Mouse (Mus musculus) G1E (cell line): ENCODE measurements around the gene Cep57l1. TPM values are rescaled to one million over a fixed set of nuclear protein-coding genes. Genes with fewer than 3 reads are reported as not detected.

Source experiments
- ATAC-seq: 2 replicates; pipeline ENCODE4 v1.8.0; 2016; ENCODE audit warnings: mild to moderate bottlenecking; ENCODE audit not compliant: insufficient number of reproducible peaks, poor library complexity, low FRiP score, severe bottlenecking; ENCODE audit errors: extremely low read depth
- DNase-seq: peaks from one replicate; pipeline ENCODE4 v3.0.0; 2012; ENCODE audit warnings: low spot score
- H3K27me3 ChIP-seq: 2 replicates; pipeline ENCODE4 v1.6.1; 2012; ENCODE audit warnings: mild to moderate bottlenecking, low read length, inconsistent platforms; ENCODE audit not compliant: insufficient read depth
- H3K36me3 ChIP-seq: replicated peaks from 2 replicates; pipeline ENCODE3; 2012; ENCODE audit warnings: mild to moderate bottlenecking, inconsistent platforms
- H3K4me1 ChIP-seq: 2 replicates; pipeline ENCODE4 v1.6.1; 2012; ENCODE audit warnings: low read depth, low read length, inconsistent platforms, mixed read lengths; ENCODE audit not compliant: insufficient read depth
- H3K4me3 ChIP-seq: 2 replicates; pipeline ENCODE4 v1.5.1; 2012; ENCODE audit warnings: low read depth, mild to moderate bottlenecking, inconsistent platforms, low read length, moderate library complexity, mixed read lengths
- H3K9me3 ChIP-seq: replicated peaks from 2 replicates; pipeline ENCODE4 v1.6.1; 2012; ENCODE audit warnings: inconsistent platforms
- CTCF ChIP-seq: IDR thresholded peaks from 2 replicates; pipeline ENCODE4 v1.5.1; 2012; ENCODE audit warnings: low read depth, low read length, inconsistent platforms, mixed read lengths
- GATA1 ChIP-seq: IDR thresholded peaks from 2 replicates; pipeline ENCODE4 v1.6.1; 2012; ENCODE audit warnings: borderline replicate concordance, low read length, inconsistent platforms, mixed read lengths
- GATA2 ChIP-seq: IDR thresholded peaks from 2 replicates; pipeline ENCODE4 v1.6.1; 2012; ENCODE audit warnings: low read depth, low read length, inconsistent platforms, borderline replicate concordance
- POLR2AphosphoS5 ChIP-seq: IDR thresholded peaks from 2 replicates; pipeline ENCODE4 v1.6.1; 2012; ENCODE audit warnings: low read depth, low read length, inconsistent platforms; ENCODE audit not compliant: insufficient replicate concordance
- TAL1 ChIP-seq: conservative IDR thresholded peaks from 2 replicates; pipeline ENCODE4 v1.6.1; 2012; ENCODE audit warnings: low read depth, low read length, inconsistent platforms, mixed read lengths
- polyA plus RNA-seq: library from polyadenylated mRNA; stranded (reverse); fragments of >175 nt; gene quantifications from 2 replicates; pipeline ENCODE4 v1.2.3, GENCODE M21; 2012
- total RNA-seq, 2 experiments: library from RNA; stranded (forward) in 1 of 2; stranded (reverse) in 1 of 2; fragments of 200-1000 nt in 1 of 2; fragments of >200 nt in 1 of 2; fragmentation: Nextera tagmentation in 1 of 2; gene quantifications; 2 replicates each; pipeline ENCODE4 v1.2.3; 2014 to 2017

The Cep57l1 gene
- total RNA-seq (2014; fragmentation: Nextera tagmentation) (61.9 and 90.5 TPM in 2 replicates), total RNA-seq (2017) (38.4 and 38.7 TPM in 2 replicates), polyA plus RNA-seq (2.5 and 2.8 TPM in 2 replicates)

DNA sequence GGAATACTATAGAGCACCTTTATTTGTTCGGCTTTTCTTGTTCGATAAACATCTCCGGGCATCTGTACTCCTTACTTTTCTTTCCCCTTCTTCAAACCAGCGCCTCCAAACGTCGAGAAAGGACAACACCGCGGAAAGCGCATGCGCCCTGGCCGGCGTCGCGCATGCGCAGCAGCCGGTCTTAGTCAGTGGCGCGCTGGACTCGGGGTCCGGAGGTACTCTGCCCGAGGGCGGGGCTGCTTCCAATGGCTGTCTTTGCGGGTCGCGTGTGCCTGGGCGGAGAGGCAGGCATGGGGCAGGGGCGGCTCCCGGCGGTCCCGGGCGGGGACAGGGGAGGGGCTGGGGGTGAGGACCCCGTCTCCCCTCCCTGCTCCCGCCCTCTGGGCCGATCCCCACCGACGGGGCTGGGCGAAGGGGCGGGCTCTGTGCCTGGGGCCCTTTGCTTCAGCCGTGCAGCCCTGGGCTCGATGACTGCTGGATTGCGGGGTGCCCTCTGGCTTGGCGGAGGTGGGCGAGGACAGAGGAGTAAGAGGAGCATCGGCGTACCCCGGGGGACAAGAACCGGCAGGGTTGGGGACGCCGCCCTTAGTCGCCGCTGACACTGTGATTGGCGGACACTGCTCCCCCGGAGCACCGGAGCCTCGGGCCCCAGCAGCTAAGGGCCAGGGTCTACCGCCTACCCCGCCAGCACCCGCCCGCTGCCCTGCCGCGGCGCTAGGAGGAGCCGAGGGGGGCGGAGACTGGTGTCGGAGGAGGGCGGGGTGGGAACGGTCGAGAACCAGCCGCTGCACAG, at the start of gene Cep57l1, which contains the start of gene Sesn1:
TSS of gene Cep57l1 (minus strand) at position 101 of the 793 bp plus-strand sequence.
TSS of gene Sesn1 (plus strand) at position 165 of the 793 bp plus-strand sequence.
- Histone ChIP-seq H3K4me1 (peaks cover 39% of the 10 kb centered on the region), H3K4me3 (peak within 1 kb of the TSS; percentile 86), H3K27me3 (no peaks in the 10 kb centered on the region), H3K9me3 (no peaks in the 10 kb centered on the region), H3K36me3 (peaks cover 25% of the 10 kb centered on the region)
- TF ChIP-seq GATA1 (no peak), POLR2AphosphoS5 (no peak), GATA2 (no peak), TAL1 (no peak)
- ATAC-seq (peak; percentile 69), DNase-seq (peak; percentile 88)

- TF ChIP-seq CTCF = no peak
- no peak for TF ChIP-seq POLR2AphosphoS5
- no peak for TF ChIP-seq GATA2
- peak; percentile 59 for TF ChIP-seq TAL1
- Histone ChIP-seq H3K9me3 (no peaks in the 10 kb centered on the region), H3K36me3 (no peaks in the 10 kb centered on the region), H3K4me3 (peak overlapping the region; percentile 64), H3K4me1 (peaks cover 30% of the 10 kb centered on the region), H3K27me3 (no peaks in the 10 kb centered on the region)
- DNase-seq (peak; percentile 36), ATAC-seq (peak; percentile 68)
Observed at GRCm38 (mm10) chr10:41848721-41849120, 39.0 kb upstream of the Cep57l1 start.

GRCm38 (mm10) chr10:41847737-41848136, 38.1 kb upstream of the Cep57l1 start:
- DNase-seq = no peak
- Histone ChIP-seq H3K4me1 (peaks cover 30% of the 10 kb centered on the region), H3K27me3 (no peaks in the 10 kb centered on the region), H3K36me3 (no peaks in the 10 kb centered on the region), H3K4me3 (no peak overlapping the region; the same call in 1 of the 2 replicates), H3K9me3 (no peaks in the 10 kb centered on the region)
- peak; percentile 80 for ATAC-seq
- TF ChIP-seq CTCF = no peak

GRCm38 (mm10) chr10:41838911-41839310, 29.2 kb upstream of the Cep57l1 start:
- no peak overlapping the region; the same call in 1 of the 2 replicates for H3K4me3 ChIP-seq
- peaks cover 5% of the 10 kb centered on the region for H3K9me3 ChIP-seq
- no peaks in the 10 kb centered on the region for H3K27me3 ChIP-seq
- peak; percentile 8; the same call in 1 of the 2 replicates for ATAC-seq
- H3K4me1 ChIP-seq = peaks cover 36% of the 10 kb centered on the region
- DNase-seq = no peak
- H3K36me3 ChIP-seq = peaks cover 7% of the 10 kb centered on the region
- no peak for TF ChIP-seq CTCF
- TF ChIP-seq POLR2AphosphoS5 = no peak
- no peak for TF ChIP-seq GATA1
- no peak for TF ChIP-seq TAL1
- no peak for TF ChIP-seq GATA2

GRCm38 (mm10) chr10:41834131-41834530, 24.5 kb upstream of the Cep57l1 start:
- Histone ChIP-seq H3K4me3 (no peak overlapping the region), H3K27me3 (no peaks in the 10 kb centered on the region), H3K36me3 (peaks cover 7% of the 10 kb centered on the region), H3K4me1 (peaks cover 42% of the 10 kb centered on the region), H3K9me3 (peaks cover 5% of the 10 kb centered on the region)
- TF ChIP-seq CTCF (no peak), TAL1 (no peak), GATA1 (no peak), GATA2 (no peak), POLR2AphosphoS5 (no peak)
- DNase-seq (no peak), ATAC-seq (no peak)

- H3K4me3 ChIP-seq = no peak overlapping the region
- H3K4me1 ChIP-seq = peaks cover 42% of the 10 kb centered on the region
- H3K36me3 ChIP-seq = peaks cover 4% of the 10 kb centered on the region
- TF ChIP-seq TAL1 (no peak), CTCF (no peak), POLR2AphosphoS5 (no peak), GATA1 (no peak), GATA2 (no peak)
- ATAC-seq (no peak), DNase-seq (no peak)
- peaks cover 5% of the 10 kb centered on the region for H3K9me3 ChIP-seq
- H3K27me3 ChIP-seq = no peaks in the 10 kb centered on the region
Observed at GRCm38 (mm10) chr10:41832191-41832590, 22.5 kb upstream of the Cep57l1 start.
